Mouse (Mus musculus): ENCODE measurements around the gene Tbx22.

The Tbx22 gene

DNA sequence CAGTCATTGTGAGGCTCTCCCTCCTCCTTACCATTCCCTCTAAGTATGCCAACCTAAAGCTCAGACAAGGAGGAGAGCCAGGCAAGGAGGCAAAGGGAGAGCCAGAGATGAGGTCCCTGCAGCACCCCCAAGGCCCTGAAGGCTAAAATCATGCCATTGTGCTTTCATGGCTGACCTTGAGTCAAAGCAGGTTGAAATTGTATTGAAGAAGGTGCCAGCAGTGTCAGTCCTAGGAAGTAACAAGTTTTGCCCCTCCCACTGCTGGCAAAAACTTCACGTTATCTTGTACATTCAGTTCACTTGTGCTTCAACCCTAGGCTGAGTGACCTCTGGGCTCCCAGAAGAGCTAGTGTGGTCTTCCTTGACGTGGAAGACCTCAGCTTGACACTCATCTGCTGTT lies at the start of gene Tbx22:
Gene Tbx22 (plus strand): TSS at position 301 of the 400 bp plus-strand sequence.
- DNase-seq (ENCODE audit: low read depth): no peak

DNA sequence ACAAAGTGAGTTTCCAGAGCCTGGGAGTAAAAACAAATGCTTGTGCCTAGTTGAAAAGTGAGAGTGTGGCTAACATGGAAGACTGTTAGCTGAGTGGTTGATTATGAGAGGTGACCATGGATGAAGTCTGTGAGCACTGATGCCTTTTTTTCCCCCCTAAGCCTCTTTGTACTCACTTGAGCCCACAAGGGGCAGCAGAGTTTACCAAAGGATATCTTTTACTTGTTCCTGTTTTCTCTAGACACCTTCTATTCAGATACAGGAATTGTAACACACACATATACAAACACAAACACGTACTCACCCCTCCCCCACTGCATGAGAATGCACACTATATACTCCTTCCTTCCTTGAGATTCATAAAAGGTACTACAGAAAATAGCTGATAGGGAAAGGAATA lies 913 bp downstream of the Tbx22 start:
- DNase-seq (ENCODE audit: low read depth): no peak

- no peak for DNase-seq (ENCODE audit: low read depth)
Observed at GRCm38 (mm10) chrX:107679203-107679602, 11.4 kb downstream of the Tbx22 start.

DNA sequence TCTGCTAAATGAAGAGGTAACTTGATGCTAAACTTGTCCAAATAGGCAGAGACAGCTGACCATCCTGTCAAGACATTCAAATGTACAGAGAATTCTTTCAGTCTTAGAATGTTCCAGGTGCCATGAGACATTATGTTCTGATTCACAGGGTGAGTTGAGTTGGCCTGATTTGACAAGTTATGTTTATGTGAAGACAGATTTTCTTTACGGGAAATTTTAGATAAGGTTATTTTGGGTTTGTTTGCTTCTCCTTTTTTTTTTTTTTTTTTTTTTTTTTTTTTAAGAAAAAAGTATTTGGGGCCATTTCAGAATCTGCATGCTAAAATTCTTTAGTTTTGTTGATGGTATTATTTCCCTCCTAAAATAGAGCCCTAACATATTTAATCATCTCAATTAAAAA lies 40.8 kb downstream of the Tbx22 start:
- no peak for DNase-seq (ENCODE audit: low read depth)

GRCm38 (mm10) chrX:107723541-107723940 lies 55.8 kb downstream of the Tbx22 start:
- no peak for DNase-seq (ENCODE audit: low read depth)
